ENCODE assay signal across 8 mouse cellular contexts in genomic region chr11:61619356-61619755, GRCm38 (mm10). TPM values are rescaled to one million over a fixed set of nuclear protein-coding genes. Genes with fewer than 3 reads are reported as not detected.
DNase-seq lines count a peak whose midpoint lies in the region; ATAC-seq and TF ChIP-seq lines count a peak whose summit lies in the region.

No protein-coding gene starts in this region.

- H3K4me3 ChIP-seq in heart, adult 2 months, result peak overlapping the region; percentile 37
- no peak overlapping the region for H3K4me3 ChIP-seq in C2C12 (ENCODE audit: insufficient read depth, poor library complexity, severe bottlenecking)
- H3K4me3 ChIP-seq in forebrain, embryonic 16.5 days (replicated peaks; ENCODE audit: low read length), result peak overlapping the region; percentile 46
- H3K4me3 ChIP-seq in liver, embryonic 12.5 days, result no peak overlapping the region

- no peak for TF ChIP-seq CTCF in heart, adult 2 months (IDR thresholded peaks at IDR 0.05)
- TF ChIP-seq CTCF in C2C12 (IDR thresholded peaks at IDR 0.05; ENCODE audit: control insufficient read depth, insufficient read depth, insufficient read length), result no peak

- H3K9ac ChIP-seq in heart, adult 2 months (ENCODE audit: low read depth, low read length), result peak overlapping the region; percentile 43
- H3K9ac ChIP-seq in forebrain, embryonic 16.5 days (replicated peaks; ENCODE audit: low read depth, low read length), result peak overlapping the region; percentile 63
- no peak overlapping the region for H3K9ac ChIP-seq in liver, embryonic 12.5 days

- H3K27me3 ChIP-seq in heart, adult 2 months (ENCODE audit: control insufficient read depth, insufficient read depth, low read length), result no peaks in the 10 kb centered on the region
- no peaks in the 10 kb centered on the region for H3K27me3 ChIP-seq in C2C12 (ENCODE audit: control insufficient read depth, insufficient read depth, insufficient read length)
- H3K27me3 ChIP-seq in forebrain, embryonic 16.5 days (replicated peaks; ENCODE audit: control insufficient read depth, insufficient read depth, low read length), result no peaks in the 10 kb centered on the region
- peaks cover 87% of the 10 kb centered on the region for H3K27me3 ChIP-seq in liver, embryonic 12.5 days (replicated peaks)

- WGBS in heart, adult 2 months, result 9% methylated on average over 6 of the region's 6 CpGs
- whole genome bisulfite sequencing in forebrain, embryonic 16.5 days, result 13% methylated on average over 6 of the region's 6 CpGs
- WGBS in liver, embryonic 12.5 days (ENCODE audit: insufficient replicate concordance), result 17% methylated on average over 6 of the region's 6 CpGs

- H3K36me3 ChIP-seq in heart, adult 2 months (ENCODE audit: control insufficient read depth, insufficient read depth, low read length), result peaks cover 4% of the 10 kb centered on the region; the same call in 1 of the 2 replicates
- no peaks in the 10 kb centered on the region for H3K36me3 ChIP-seq in C2C12 (ENCODE audit: control insufficient read depth, insufficient read depth)
- no peaks in the 10 kb centered on the region for H3K36me3 ChIP-seq in forebrain, embryonic 16.5 days (ENCODE audit: control insufficient read depth, insufficient read depth)
- no peaks in the 10 kb centered on the region for H3K36me3 ChIP-seq in liver, embryonic 12.5 days

- DNase-seq in heart, adult 2 months, result no peak
- DNase-seq in heart, postnatal 36 days, result no peak
- no peak for DNase-seq in Muller cell, postnatal 12 days (ENCODE audit: inconsistent ontology term)
- DNase-seq in cerebellum, adult 11-12 months, result no peak
- no peak for DNase-seq in right cerebral cortex, postnatal 4 days

- TF ChIP-seq EP300 in heart, adult 2 months (IDR thresholded peaks at IDR 0.05; ENCODE audit: insufficient read depth, low read depth, low read length), result no peak

- TF ChIP-seq POLR2A in heart, adult 2 months (IDR thresholded peaks at IDR 0.05; ENCODE audit: insufficient read depth, low read depth, low read length), result peak; percentile 35; the same call in 1 of the 2 replicates

- no peaks in the 10 kb centered on the region for H3K79me3 ChIP-seq in C2C12 (ENCODE audit: low read depth)

- H3K27ac ChIP-seq in heart, adult 2 months, result peak overlapping the region; percentile 96
- no peak overlapping the region for H3K27ac ChIP-seq in forebrain, embryonic 16.5 days (ENCODE audit: low read length)
- H3K27ac ChIP-seq in liver, embryonic 12.5 days, result no peak overlapping the region

- intact Hi-C loops in heart, adult 2 months (cut with DNase I), result loop anchor here (1.0 kb wide), 2 partner anchors 40 to 114 kb away; partner anchors contain the start of genes B9d1 and Epn2
- intact Hi-C loops in heart, postnatal 36 days (cut with DNase I), result loop anchor here (2.0 to 10.0 kb wide), 2 partner anchors 55 to 87 kb away; no protein-coding TSS in a partner anchor

- H3K9me3 ChIP-seq in forebrain, embryonic 16.5 days (ENCODE audit: control insufficient read depth, low read length), result no peaks in the 10 kb centered on the region
- H3K9me3 ChIP-seq in liver, embryonic 12.5 days (replicated peaks), result no peaks in the 10 kb centered on the region

- peaks cover 31% of the 10 kb centered on the region for H3K4me1 ChIP-seq in heart, adult 2 months (ENCODE audit: control insufficient read depth, insufficient read depth, low read length)
- H3K4me1 ChIP-seq in forebrain, embryonic 16.5 days (replicated peaks; ENCODE audit: control insufficient read depth, insufficient read depth, low read length), result peaks cover 22% of the 10 kb centered on the region
- peaks cover 11% of the 10 kb centered on the region for H3K4me1 ChIP-seq in liver, embryonic 12.5 days

- H3K4me2 ChIP-seq in forebrain, embryonic 16.5 days (ENCODE audit: low read length), result peak overlapping the region; percentile 75
- peak overlapping the region; percentile 51 for H3K4me2 ChIP-seq in liver, embryonic 12.5 days

- H3K79me2 ChIP-seq in heart, adult 2 months (replicated peaks; ENCODE audit: control insufficient read depth, insufficient read depth, low read length), result no peaks in the 10 kb centered on the region
- H3K79me2 ChIP-seq in C2C12 (ENCODE audit: control insufficient read depth, insufficient read depth), result no peaks in the 10 kb centered on the region

- ATAC-seq in forebrain, embryonic 16.5 days, result no peak
- ATAC-seq in liver, embryonic 12.5 days, result no peak

- peak overlapping the region; percentile 13 for H3ac ChIP-seq in C2C12 (ENCODE audit: control insufficient read depth, insufficient read length, low read depth)

TF ChIP-seq in C2C12, 6 proteins besides CTCF, POLR2A, EP300 and RAD21:
- TF ChIP-seq CEBPB (IDR thresholded peaks at IDR 0.05; ENCODE audit: low read depth), result no peak
- no peak for TF ChIP-seq MYOG (IDR thresholded peaks at IDR 0.05; ENCODE audit: control insufficient read depth, extremely low read depth, insufficient read length)

RNA-seq across cellular contexts. Expression of gene Grap, which starts 33.7 kb away (rescaled TPM):
- 10 to 100 TPM; 10.6 to 11.3 TPM for total RNA-seq in heart, adult 2 months (2021)
- 10.5 and 11.7 TPM in 2 replicates for polyA plus RNA-seq in heart, adult 2 months (2012; rRNA removed)
- total RNA-seq in heart, postnatal 36 days (2021), result 10 to 100 TPM; 11.5 to 15.0 TPM
- 0.14 TPM for polyA plus RNA-seq in C2C12 (2012; fragmentation: generic; extraction: Trizol)
- 10.2 and 11.3 TPM in 2 replicates for polyA plus RNA-seq in forebrain, embryonic 16.5 days (2015; fragmentation: Nextera tagmentation; extraction: Ambion mirVana)
- 6.4 and 8.8 TPM in 2 replicates for polyA plus RNA-seq in liver, embryonic 12.5 days (2016; fragmentation: Nextera tagmentation; extraction: Ambion mirVana)

RNA-seq across cellular contexts. Expression of gene Epn2, which starts 39.9 kb away (rescaled TPM):
- 10 to 100 TPM; 23.1 to 24.9 TPM for total RNA-seq in heart, adult 2 months (2021)
- polyA plus RNA-seq in heart, adult 2 months (2012; rRNA removed), result 20.4 and 29.2 TPM in 2 replicates
- total RNA-seq in heart, postnatal 36 days (2021), result 10 to 100 TPM; 24.0 to 26.9 TPM
- 21.1 TPM for polyA plus RNA-seq in C2C12 (2012; fragmentation: generic; extraction: Trizol)
- 74.6 and 92.8 TPM in 2 replicates for polyA plus RNA-seq in forebrain, embryonic 16.5 days (2015; fragmentation: Nextera tagmentation; extraction: Ambion mirVana)
- 5.2 and 6.2 TPM in 2 replicates for polyA plus RNA-seq in liver, embryonic 12.5 days (2016; fragmentation: Nextera tagmentation; extraction: Ambion mirVana)

Comparison
In these comparisons a context has a peak if more than half of its experiments do, and no peak if none do; other contexts are left out.
1. H3K4me3 ChIP-seq: peak in heart, adult 2 months (single experiment) and forebrain, embryonic 16.5 days (single experiment); none in C2C12 (single experiment) and liver, embryonic 12.5 days (single experiment).